Mouse (Mus musculus) hindbrain, embryonic 10.5 days (tissue): ENCODE measurements around the gene Ccdc32. TPM values are rescaled to one million over a fixed set of nuclear protein-coding genes. Genes with fewer than 3 reads are reported as not detected.
"Not testable (repeated sequence)": the region's sequence is repeated elsewhere in the genome, so short reads cannot be mapped to it uniquely, and the experiment has no call there.

Source experiments
- DNase-seq: peaks from one replicate; pipeline ENCODE4 v3.0.0-alpha.2; 2017; ENCODE audit warnings: low spot score
- H3K27ac ChIP-seq: fragments of 300-500 bp; sonication (generic); 2 replicates; pipeline ENCODE4 v1.5.1; 2016; ENCODE audit warnings: mild to moderate bottlenecking, moderate library complexity
- H3K27me3 ChIP-seq: fragments of 300-500 bp; sonication (generic); 2 replicates; pipeline ENCODE4 v1.6.1; 2016; ENCODE audit warnings: mild to moderate bottlenecking; ENCODE audit not compliant: poor library complexity, insufficient read depth, severe bottlenecking
- H3K36me3 ChIP-seq: fragments of 300-500 bp; sonication (generic); 2 replicates; pipeline ENCODE4 v1.6.1; 2016; ENCODE audit warnings: mild to moderate bottlenecking, moderate library complexity
- H3K4me1 ChIP-seq: fragments of 300-500 bp; sonication (generic); replicated peaks from 2 replicates; pipeline ENCODE4 v1.6.1; 2016; ENCODE audit warnings: mild to moderate bottlenecking
- H3K4me3 ChIP-seq: fragments of 300-500 bp; sonication (generic); 2 replicates; pipeline ENCODE4 v1.5.1; 2016; ENCODE audit warnings: mild to moderate bottlenecking, moderate library complexity
- H3K9me3 ChIP-seq: fragments of 300-500 bp; sonication (generic); 2 replicates; pipeline ENCODE4 v1.6.1; 2016; ENCODE audit warnings: mild to moderate bottlenecking, moderate library complexity
- WGBS: fragments of 180-500 bp; shearing (Covaris S2); methylation state at CpG from one replicate; pipeline ENCODE4 v1.1.7; 2016; 5-methylcytosine and 5-hydroxymethylcytosine counted together
- polyA plus RNA-seq: library from polyadenylated mRNA; unstranded; fragments of >200 nt; fragmentation: Nextera tagmentation; extraction: Ambion mirVana; gene quantifications from 2 replicates; pipeline ENCODE4 v1.2.1, GENCODE M21; 2016

Gene Ccdc32
- polyA plus RNA-seq, 1 experiment from 2014 or later, result 26.0 TPM

DNA sequence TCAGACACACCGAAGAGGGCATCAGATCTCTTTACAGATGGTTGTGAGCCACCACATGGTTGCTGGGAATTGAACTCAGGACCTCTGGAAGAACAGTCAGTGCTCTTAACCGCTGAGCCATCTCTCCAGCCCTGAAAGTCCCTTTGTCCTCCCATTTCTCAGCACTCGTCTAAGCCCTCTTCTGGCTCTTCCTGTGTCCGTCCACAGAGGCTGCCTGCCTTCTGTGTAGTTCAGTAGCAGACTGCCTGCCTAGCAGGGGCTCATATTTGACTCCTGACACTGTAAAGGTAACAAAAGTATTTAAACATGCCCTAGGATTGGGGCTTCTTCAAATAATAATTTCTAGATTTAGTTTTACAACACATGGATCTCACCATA lies 4.0 kb downstream of the Ccdc32 start:
- Histone ChIP-seq H3K27ac (no peak overlapping the region), H3K9me3 (no peaks in the 10 kb centered on the region), H3K27me3 (no peaks in the 10 kb centered on the region), H3K36me3 (peaks cover 65% of the 10 kb centered on the region), H3K4me1 (peaks cover 17% of the 10 kb centered on the region), H3K4me3 (no peak overlapping the region)
- DNase-seq, result no peak
- WGBS, result 79% methylated on average over 4 of the region's 4 CpGs

DNA sequence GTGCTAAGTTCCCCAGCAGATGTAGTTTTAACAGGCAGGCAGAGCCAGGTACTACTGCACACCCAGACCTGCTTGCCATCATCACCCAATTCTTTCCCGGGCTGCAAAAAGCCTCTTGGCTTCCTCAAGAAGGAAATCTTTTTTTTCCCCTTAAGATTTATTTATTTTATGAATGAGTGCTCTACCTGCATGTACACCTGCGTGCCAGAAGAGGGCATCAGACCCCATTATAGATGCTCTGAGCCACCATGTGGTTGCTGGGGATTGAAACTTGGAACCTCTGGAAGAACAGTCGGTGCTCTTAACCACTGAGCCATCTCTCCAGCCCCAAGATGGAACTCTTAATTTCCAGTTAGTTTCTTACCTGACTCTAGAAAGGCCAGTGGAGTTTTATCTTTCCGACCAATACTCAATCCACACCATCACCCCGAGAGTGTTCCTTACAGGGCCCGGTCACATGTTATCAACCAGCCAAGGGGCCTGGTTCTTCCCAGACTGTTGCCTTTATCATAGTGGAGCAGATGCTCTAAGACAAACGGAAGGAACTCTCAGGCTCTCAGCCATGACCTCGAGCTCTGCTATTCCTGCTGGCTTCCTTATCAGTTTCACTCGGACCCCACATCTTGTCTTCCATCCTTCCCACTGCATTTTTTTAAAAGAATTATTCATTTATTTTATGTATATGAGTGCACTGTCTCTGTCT lies 4.5 kb downstream of the Ccdc32 start:
- no peaks in the 10 kb centered on the region for H3K27me3 ChIP-seq
- no peak overlapping the region for H3K27ac ChIP-seq
- H3K4me3 ChIP-seq, result no peak overlapping the region
- 78% methylated on average over 9 of the region's 9 CpGs for WGBS
- H3K9me3 ChIP-seq, result no peaks in the 10 kb centered on the region
- H3K4me1 ChIP-seq, result peaks cover 15% of the 10 kb centered on the region
- H3K36me3 ChIP-seq, result peaks cover 69% of the 10 kb centered on the region
- no peak for DNase-seq

DNA sequence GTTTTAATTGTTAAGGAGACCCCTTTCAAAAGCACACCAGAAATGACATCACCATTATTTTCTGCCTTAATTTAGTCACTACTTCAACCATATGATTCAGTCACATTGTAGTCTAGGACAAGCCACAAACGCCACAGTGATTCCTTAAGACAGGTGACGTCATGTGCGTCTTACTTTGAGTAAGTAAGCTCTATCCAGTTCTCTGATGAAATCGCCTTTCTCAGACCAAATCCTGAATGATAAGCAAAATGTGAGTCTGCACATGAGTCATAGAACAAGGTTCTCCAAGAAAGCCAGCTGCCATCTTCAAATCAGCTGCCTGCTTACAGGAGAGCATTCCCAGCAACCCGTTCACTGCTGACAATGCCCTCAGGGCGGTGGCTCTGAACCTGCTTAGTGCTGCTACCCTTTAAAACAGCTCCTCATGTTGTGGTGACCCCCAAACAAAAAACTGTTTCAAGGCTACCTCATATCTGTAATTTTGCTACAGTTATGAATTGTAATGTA lies 6.0 kb downstream of the Ccdc32 start:
- Histone ChIP-seq H3K4me3 (no peak overlapping the region), H3K4me1 (peaks cover 17% of the 10 kb centered on the region), H3K27me3 (no peaks in the 10 kb centered on the region), H3K9me3 (no peaks in the 10 kb centered on the region), H3K27ac (no peak overlapping the region), H3K36me3 (peaks cover 80% of the 10 kb centered on the region)
- WGBS, result 95% methylated on average over 6 of the region's 6 CpGs
- DNase-seq, result no peak

DNA sequence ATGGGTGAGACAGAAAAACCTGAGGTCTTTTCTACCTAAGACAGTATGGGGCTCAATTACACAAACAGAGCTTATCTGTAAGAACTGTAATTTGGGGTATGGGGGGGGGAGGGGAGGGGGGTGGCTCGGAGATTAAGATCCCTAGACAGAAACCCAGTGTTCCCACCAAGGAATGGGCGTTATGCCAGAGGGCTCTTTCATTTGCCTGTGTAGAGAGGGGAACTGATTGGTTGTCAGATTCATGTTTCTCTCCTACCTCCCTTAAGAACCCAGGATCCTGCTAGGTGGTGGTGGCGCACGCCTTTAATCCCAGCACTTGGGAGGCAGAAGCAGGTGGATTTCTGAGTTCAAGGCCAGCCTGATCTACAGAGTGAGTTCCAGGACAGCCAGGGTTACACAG lies 9.7 kb downstream of the Ccdc32 start:
- Histone ChIP-seq H3K4me1 (peaks cover 13% of the 10 kb centered on the region), H3K4me3 (peak overlapping the region; percentile 21; the same call in 1 of the 2 replicates), H3K9me3 (no peaks in the 10 kb centered on the region), H3K27me3 (no peaks in the 10 kb centered on the region), H3K36me3 (peaks cover 69% of the 10 kb centered on the region), H3K27ac (no peak overlapping the region)
- WGBS, result 63% methylated on average over 4 of the region's 4 CpGs
- no peak for DNase-seq

DNA sequence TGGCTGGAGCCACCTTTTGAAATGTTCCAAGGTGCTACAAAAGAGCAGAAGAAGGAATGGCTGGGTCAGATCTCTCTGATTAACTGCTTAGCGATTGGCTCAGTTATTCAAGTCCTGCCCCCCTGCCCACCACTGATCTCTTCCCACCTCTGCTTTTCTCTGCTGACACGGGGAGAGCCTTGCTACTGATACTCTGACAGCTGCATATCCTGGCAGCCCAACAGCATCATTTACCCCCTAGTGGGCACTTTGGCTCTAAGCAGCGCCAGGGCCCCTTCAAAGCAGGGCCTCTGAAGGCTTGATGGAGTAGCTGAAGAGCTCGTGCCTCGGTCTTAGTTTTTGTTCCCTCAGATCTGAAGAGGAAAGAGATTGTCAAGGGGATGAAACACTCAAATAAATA lies 10.1 kb downstream of the Ccdc32 start:
- peak overlapping the region; percentile 62 for H3K27ac ChIP-seq
- peak; percentile 26 for DNase-seq
- peak overlapping the region; percentile 21; the same call in 1 of the 2 replicates for H3K4me3 ChIP-seq
- peaks cover 13% of the 10 kb centered on the region for H3K4me1 ChIP-seq
- peaks cover 64% of the 10 kb centered on the region for H3K36me3 ChIP-seq
- 11% methylated on average over 5 of the region's 5 CpGs for WGBS
- no peaks in the 10 kb centered on the region for H3K9me3 ChIP-seq
- no peaks in the 10 kb centered on the region for H3K27me3 ChIP-seq

DNA sequence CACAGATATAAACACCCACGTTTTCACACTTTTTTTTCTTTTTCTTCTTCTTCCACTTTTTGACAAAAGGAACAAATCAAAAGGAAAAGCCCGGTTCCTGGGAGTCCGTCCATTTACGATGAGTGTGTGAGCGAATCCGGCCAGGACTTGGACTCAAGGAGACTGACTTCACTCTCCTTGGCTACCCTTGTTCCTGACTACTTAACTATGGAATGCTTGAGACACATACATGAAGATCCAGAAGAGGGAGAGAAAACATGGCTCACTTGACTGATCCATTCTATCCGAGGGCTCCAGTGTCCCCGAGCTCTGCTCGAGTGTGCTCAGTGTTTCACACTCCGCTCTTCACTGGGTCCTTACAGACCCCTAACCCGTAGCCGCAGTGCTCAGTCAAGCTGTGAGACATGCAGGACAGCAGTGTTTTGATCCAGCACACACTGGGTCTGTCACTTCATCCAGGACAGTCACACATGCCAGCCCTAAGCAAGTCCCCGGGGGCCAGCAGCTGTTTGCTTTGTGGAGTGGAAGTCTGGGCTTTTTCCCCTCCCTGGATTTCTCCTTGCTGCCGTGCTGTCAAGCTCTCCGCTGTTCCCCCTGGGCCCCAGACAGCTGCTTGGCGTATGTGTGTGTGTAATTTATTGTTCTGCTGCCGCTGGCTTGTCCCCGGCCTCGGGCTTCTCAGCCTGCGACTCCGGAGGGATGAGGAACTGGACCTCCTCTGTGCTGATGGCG lies 10.6 kb downstream of the Ccdc32 start:
- H3K4me1 ChIP-seq, result peaks cover 13% of the 10 kb centered on the region
- DNase-seq, result peak; percentile 53
- no peaks in the 10 kb centered on the region for H3K27me3 ChIP-seq
- 58% methylated on average over 22 of the region's 22 CpGs for WGBS
- no peaks in the 10 kb centered on the region for H3K9me3 ChIP-seq
- H3K4me3 ChIP-seq, result peak overlapping the region; percentile 21; the same call in 1 of the 2 replicates
- peak overlapping the region; percentile 62 for H3K27ac ChIP-seq
- H3K36me3 ChIP-seq, result peaks cover 59% of the 10 kb centered on the region

DNA sequence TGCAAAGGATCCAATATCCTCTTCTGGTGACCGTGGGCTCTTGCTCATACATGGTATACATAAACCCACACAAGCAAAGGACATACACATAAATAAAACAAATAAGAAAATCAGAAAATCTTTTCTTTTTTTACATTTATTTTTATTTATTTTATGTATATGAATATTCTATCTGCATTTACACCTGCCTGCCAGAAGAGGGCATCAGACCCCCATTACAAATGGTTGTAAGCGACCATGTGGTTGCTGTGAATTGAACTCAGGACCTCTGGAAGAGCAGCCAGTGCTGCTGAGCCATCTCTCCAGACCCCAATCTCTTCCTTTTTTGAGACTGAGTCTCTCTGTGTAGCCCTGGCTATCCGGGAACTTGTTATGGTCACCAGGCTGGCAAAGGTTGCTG lies 11.5 kb downstream of the Ccdc32 start:
- H3K36me3 ChIP-seq, result peaks cover 50% of the 10 kb centered on the region
- WGBS, result 91% methylated on average over 3 of the region's 3 CpGs
- no peak for DNase-seq

DNA sequence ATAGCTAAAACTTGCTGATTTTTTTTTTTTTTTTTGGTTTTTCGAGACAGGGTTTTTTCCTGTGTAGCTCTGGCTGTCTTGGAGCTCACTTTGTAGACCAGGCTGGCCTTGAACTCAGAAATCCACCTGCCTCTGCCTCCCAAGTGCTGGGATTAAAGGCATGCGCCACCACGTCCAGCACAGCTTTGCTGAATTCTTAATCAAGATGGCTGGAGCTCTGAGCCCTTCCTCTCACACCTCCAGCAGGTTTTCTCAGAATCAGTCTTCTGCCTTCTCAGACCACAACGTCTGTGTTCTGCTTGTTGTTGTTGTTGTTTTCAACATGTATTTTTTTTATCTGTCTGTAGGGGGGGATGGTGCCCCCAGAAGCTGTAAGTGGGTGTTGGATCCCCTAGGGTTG lies 12.9 kb downstream of the Ccdc32 start:
- Histone ChIP-seq H3K36me3 (peaks cover 36% of the 10 kb centered on the region), H3K4me1 (peaks cover 13% of the 10 kb centered on the region)
- DNase-seq, H3K27me3 ChIP-seq, H3K9me3 ChIP-seq, H3K4me3 ChIP-seq, H3K27ac ChIP-seq: not testable (repeated sequence)
- 81% methylated on average over 4 of the region's 4 CpGs for WGBS

More for the DNA sequence above, 11.5 kb downstream of the Ccdc32 start:
- peaks cover 13% of the 10 kb centered on the region for H3K4me1 ChIP-seq
- H3K27me3 ChIP-seq, result no peaks in the 10 kb centered on the region
- H3K9me3 ChIP-seq, result no peaks in the 10 kb centered on the region
- H3K4me3 ChIP-seq, result no peak overlapping the region
- no peak overlapping the region for H3K27ac ChIP-seq

DNA sequence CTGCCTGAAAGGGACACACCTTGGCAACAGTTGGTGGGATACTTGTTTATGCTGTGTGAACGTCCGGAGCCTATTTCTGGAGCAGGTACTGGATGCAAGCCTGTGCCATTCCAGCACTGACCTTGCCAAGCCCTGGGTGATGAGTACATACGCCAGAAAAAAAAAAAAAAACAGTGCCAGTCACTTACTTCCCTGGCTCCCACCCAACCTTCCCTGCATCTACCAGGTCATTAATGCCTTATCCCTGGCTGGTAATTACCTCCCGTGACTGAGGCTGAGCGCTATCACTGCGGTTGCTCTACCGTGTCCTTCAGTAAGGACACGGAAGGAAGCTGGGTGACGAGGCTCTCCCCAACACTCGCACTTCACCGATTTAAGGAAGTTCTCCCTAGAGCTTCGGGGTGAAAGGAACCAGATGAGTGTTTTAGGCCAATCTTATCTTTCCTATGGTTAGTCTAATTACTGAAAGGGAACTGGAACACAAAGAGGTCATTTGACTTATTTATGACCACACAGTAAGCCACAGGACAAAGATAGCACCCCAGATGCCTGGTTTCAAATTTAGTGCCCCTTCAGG lies 13.5 kb downstream of the Ccdc32 start:
- no peaks in the 10 kb centered on the region for H3K27me3 ChIP-seq
- no peak overlapping the region for H3K27ac ChIP-seq
- H3K9me3 ChIP-seq, result no peaks in the 10 kb centered on the region
- peaks cover 13% of the 10 kb centered on the region for H3K4me1 ChIP-seq
- WGBS, result 83% methylated on average over 12 of the region's 12 CpGs
- H3K4me3 ChIP-seq, result no peak overlapping the region
- peaks cover 30% of the 10 kb centered on the region for H3K36me3 ChIP-seq
- no peak for DNase-seq

DNA sequence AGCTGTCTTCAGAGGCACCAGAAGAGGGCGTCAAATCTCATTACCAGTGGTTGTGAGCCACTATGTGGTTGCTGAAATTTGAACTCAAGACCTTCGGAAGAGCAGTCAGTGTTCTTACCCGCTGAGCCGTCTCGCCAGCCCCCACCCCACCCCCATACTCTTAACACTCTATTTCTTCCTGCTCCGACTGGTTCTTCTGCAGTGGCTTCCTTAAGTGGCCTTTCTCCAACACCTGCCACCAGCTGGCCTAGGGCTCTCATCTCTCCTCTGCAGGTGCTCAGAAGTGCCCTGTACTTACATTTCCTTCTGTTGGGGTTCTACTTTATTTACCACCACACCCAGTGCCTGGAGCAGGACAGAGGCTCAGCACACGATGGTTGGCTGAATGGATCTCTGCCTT lies 14.2 kb downstream of the Ccdc32 start:
- Histone ChIP-seq H3K27me3 (no peaks in the 10 kb centered on the region), H3K9me3 (no peaks in the 10 kb centered on the region), H3K4me1 (peaks cover 13% of the 10 kb centered on the region), H3K36me3 (peaks cover 23% of the 10 kb centered on the region), H3K4me3 (no peak overlapping the region), H3K27ac (no peak overlapping the region)
- 78% methylated on average over 7 of the region's 7 CpGs for WGBS
- DNase-seq, result no peak

DNA sequence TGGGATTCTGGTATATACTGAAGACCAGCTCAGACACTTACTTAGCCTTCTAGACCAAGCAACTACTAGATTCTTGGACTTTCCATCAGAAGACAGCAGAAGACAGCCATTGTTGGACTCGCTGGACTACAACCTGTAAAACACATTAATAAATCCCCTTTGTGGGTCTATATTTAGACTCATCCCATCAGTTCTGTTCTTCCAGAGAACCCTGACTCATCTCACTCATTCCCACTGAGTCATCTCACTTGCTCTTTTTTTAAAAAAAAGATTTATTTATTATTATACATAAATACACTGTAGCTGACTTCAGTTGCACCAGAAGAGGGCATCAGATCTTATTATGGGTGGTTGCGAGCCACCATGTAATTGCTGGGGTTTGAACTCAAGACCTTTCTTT lies 19.8 kb downstream of the Ccdc32 start:
- H3K4me1 ChIP-seq, result 0 out of 2 replicates have a peak, but pooled peaks cover 3% of the 10 kb centered on the region
- no peaks in the 10 kb centered on the region for H3K9me3 ChIP-seq
- H3K4me3 ChIP-seq, result no peak overlapping the region
- 93% methylated on average over 2 of the region's 2 CpGs for WGBS
- no peaks in the 10 kb centered on the region for H3K27me3 ChIP-seq
- no peak overlapping the region for H3K27ac ChIP-seq
- no peaks in the 10 kb centered on the region for H3K36me3 ChIP-seq
- no peak for DNase-seq

DNA sequence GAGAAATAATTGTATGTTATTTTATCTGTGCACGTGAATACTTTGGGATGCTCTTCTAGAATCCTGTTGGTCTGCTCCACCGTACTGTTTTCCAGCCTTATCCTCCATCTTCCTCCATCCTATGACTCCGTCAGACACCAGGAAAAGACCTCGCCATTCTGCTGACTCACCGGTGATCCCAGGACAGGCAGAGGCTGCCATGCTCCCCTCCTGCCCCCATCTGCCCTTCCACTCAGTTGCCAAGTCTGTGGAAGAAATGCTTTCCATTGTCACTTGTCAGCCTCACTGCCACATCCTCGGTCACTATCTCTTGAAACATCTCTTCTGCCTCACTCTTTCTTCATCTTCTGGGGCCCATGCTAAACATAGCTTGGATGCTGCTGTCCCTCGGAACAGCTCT lies 22.3 kb downstream of the Ccdc32 start:
- no peak for DNase-seq
- no peaks in the 10 kb centered on the region for H3K9me3 ChIP-seq
- H3K27ac ChIP-seq, result no peak overlapping the region
- H3K4me1 ChIP-seq, result 0 out of 2 replicates have a peak, but pooled peaks cover 3% of the 10 kb centered on the region
- no peak overlapping the region for H3K4me3 ChIP-seq
- 85% methylated on average over 7 of the region's 7 CpGs for WGBS
- H3K36me3 ChIP-seq, result no peaks in the 10 kb centered on the region
- H3K27me3 ChIP-seq, result no peaks in the 10 kb centered on the region
